Mouse (Mus musculus): ENCODE measurements around the gene Ier5.
A peak's percentile ranks its signal among the peaks of the same experiment; 100 is the strongest.

Gene Ier5

GRCm38 (mm10) chr1:155052761-155053166, 46.7 kb downstream of the Ier5 start:
- DNase-seq, result peak; percentile 1

- DNase-seq, result peak; percentile 1
Observed at GRCm38 (mm10) chr1:155052131-155052760, 47.2 kb downstream of the Ier5 start.

- DNase-seq, result peak; percentile 44
Observed at GRCm38 (mm10) chr1:155051701-155052127, 47.7 kb downstream of the Ier5 start.

GRCm38 (mm10) chr1:155050897-155051592, 48.4 kb downstream of the Ier5 start:
- DNase-seq, result peak; percentile 6

GRCm38 (mm10) chr1:155050174-155050573, 49.3 kb downstream of the Ier5 start:
- DNase-seq, result peak; percentile 45

GRCm38 (mm10) chr1:155048947-155049346, 50.5 kb downstream of the Ier5 start:
- DNase-seq, result peak; percentile 84
